Comparison of ENCODE assay signal across 12 mouse cellular contexts in genomic region chr7:36934792-36935555, GRCm38 (mm10).
DNase-seq lines count a peak whose midpoint lies in the region; ATAC-seq lines count a peak whose summit lies in the region.
"Had no signal": no experiment of that assay in that cellular context is flagged by ENCODE, and none has a peak within 500 bp of the region (broad histone marks: within the 10 kb centered on the region; RNA-seq: fewer than 3 reads in every experiment).

No protein-coding gene starts in this region.

- no peaks in the 10 kb centered on the region for H3K27me3 ChIP-seq in lung, embryonic 15.5 days
- H3K27me3 ChIP-seq in stomach, embryonic 14.5 days (ENCODE audit: control insufficient read depth, insufficient read depth, low read length) = no peaks in the 10 kb centered on the region
- H3K27me3 ChIP-seq: CH12.LX had no signal

- H3K4me2 ChIP-seq in lung, embryonic 15.5 days = peak overlapping the region; percentile 36
- peak overlapping the region; percentile 8 for H3K4me2 ChIP-seq in stomach, embryonic 14.5 days (replicated peaks; ENCODE audit: low read depth, low read length)

- no peak overlapping the region for H3K4me3 ChIP-seq in lung, embryonic 15.5 days
- no peak overlapping the region for H3K4me3 ChIP-seq in stomach, embryonic 14.5 days (ENCODE audit: low read depth, low read length)

- 55% methylated on average over 21 of the region's 21 CpGs for WGBS in lung, embryonic 15.5 days
- 37% methylated on average over 21 of the region's 21 CpGs for WGBS in stomach, embryonic 14.5 days

- ATAC-seq in lung, embryonic 15.5 days (ENCODE audit: borderline replicate concordance, extremely low read depth, low FRiP score, low TSS enrichment) = peak; percentile 59; the same call in 1 of the 2 replicates
- peak; percentile 95 for ATAC-seq in frontal cortex, adult (ENCODE audit: low TSS enrichment)
- peak; percentile 37; the same call in 1 of the 2 replicates for ATAC-seq in stomach, embryonic 14.5 days (ENCODE audit: insufficient number of reproducible peaks, insufficient read depth, low FRiP score, low read depth)
- ATAC-seq: inflammation-experienced regulatory T-cells, adult 6 months had no signal

- DNase-seq in lung, adult 18-20 months = no peak
- peak; percentile 49 to 83 for DNase-seq in left cerebral cortex, adult 9 months (ENCODE audit: low spot score in 2 of 2)
- no peak for DNase-seq in ovary, postnatal 36 days (ENCODE audit: low spot score)
- no peak for DNase-seq in kidney, postnatal 25 days
- no peak for DNase-seq in liver
- DNase-seq: adrenal gland, adult 8-10 months had no signal

- no peak overlapping the region for H3K27ac ChIP-seq in lung, embryonic 15.5 days
- peak overlapping the region; percentile 27; the same call in 1 of the 2 replicates for H3K27ac ChIP-seq in stomach, embryonic 14.5 days (ENCODE audit: low read length)
- H3K27ac ChIP-seq: liver, embryonic 14.5 days had no signal

- no peaks in the 10 kb centered on the region for H3K9me3 ChIP-seq in lung, embryonic 15.5 days
- no peaks in the 10 kb centered on the region for H3K9me3 ChIP-seq in stomach, embryonic 14.5 days (ENCODE audit: control insufficient read depth, low read depth, low read length)

- H3K36me3 ChIP-seq in lung, embryonic 15.5 days = no peaks in the 10 kb centered on the region
- no peaks in the 10 kb centered on the region for H3K36me3 ChIP-seq in stomach, embryonic 14.5 days (ENCODE audit: control insufficient read depth, insufficient read depth, low read length)

- peaks cover 5% of the 10 kb centered on the region; the same call in 1 of the 2 replicates for H3K4me1 ChIP-seq in lung, embryonic 15.5 days
- no peaks in the 10 kb centered on the region for H3K4me1 ChIP-seq in stomach, embryonic 14.5 days (ENCODE audit: control insufficient read depth, insufficient read depth, low read length)

- no peak overlapping the region for H3K9ac ChIP-seq in lung, embryonic 15.5 days
- H3K9ac ChIP-seq in stomach, embryonic 14.5 days (replicated peaks; ENCODE audit: low read depth, low read length) = no peak overlapping the region
- H3K9ac ChIP-seq: liver, embryonic 14.5 days had no signal

Comparison
In these comparisons a context has a peak if more than half of its experiments do, and no peak if none do; other contexts are left out.
1. ATAC-seq: peak in every context shown above with its lines; median percentile 95 in frontal cortex, adult; 59 in lung, embryonic 15.5 days; 37 in stomach, embryonic 14.5 days.
2. DNase-seq: peak in left cerebral cortex, adult 9 months (2 of 2); none in lung, adult 18-20 months (0 of 2), ovary, postnatal 36 days (single experiment), kidney, postnatal 25 days (0 of 2) and liver (single experiment).